In the genomic region with DNA sequence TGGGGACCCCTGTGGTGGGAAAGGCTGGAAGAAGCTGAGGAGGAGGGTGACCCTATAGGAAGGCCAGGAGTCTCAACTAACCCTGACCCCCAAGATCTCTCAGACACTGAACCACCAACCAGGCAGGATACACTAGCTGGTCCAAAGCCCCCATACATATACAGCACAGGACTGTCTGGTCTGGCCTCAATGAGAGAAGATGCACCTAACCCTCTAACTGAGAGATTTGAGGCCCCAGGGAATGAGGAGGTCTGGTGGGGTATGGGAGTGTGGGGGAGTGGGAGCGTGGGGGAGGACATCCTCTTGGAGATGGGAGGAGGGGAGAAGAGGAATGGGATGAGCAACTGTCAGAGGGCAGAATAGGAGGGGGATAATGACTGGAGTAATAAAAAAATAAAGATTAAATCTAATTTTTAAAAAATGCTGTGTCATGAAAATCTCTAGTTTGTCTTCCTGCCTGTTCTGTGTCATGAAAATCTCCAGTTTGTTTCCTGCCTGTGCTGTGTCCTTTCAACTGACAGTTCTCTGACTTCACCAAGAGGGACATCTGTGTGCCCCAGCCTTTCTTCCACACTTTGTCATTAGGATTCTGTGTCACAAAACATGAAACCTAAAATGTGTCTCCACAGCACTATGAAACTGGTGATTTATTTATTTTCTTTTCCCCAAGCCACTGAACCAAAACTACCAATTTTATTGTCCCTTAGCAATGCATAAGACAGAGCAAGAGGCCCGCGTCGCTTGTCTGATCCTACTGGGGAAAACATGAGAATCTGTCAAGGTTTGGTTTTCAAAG, we compare ENCODE assay signal across 30 mouse cellular contexts.
DNase-seq lines count a peak whose midpoint lies in the region; ATAC-seq lines count a peak whose summit lies in the region.
"Had no signal": no experiment of that assay in that cellular context is flagged by ENCODE, and none has a peak within 500 bp of the region (broad histone marks: within the 10 kb centered on the region; RNA-seq: fewer than 3 reads in every experiment).

No protein-coding gene starts in this region.

- 81% methylated on average over 4 of the region's 4 CpGs for WGBS in forebrain, embryonic 14.5 days
- 89% methylated on average over 4 of the region's 4 CpGs for WGBS in forebrain, embryonic 12.5 days
- WGBS in hindbrain, embryonic 13.5 days, result 79% methylated on average over 4 of the region's 4 CpGs
- WGBS in hindbrain, embryonic 10.5 days, result 87% methylated on average over 4 of the region's 4 CpGs
- 40% methylated on average over 4 of the region's 4 CpGs for WGBS in kidney, embryonic 16.5 days
- 57% methylated on average over 4 of the region's 4 CpGs for WGBS in neural tube, embryonic 13.5 days

- no peak for DNase-seq in forebrain, embryonic 14.5 days (ENCODE audit: low spot score)
- no peak for DNase-seq in hindbrain, embryonic 10.5 days (ENCODE audit: low spot score)
- DNase-seq in kidney, postnatal 36 days, result no peak
- no peak for DNase-seq in neural tube, embryonic 10.5 days (ENCODE audit: extremely low spot score, low spot score)
- DNase-seq: adrenal gland, adult 8-10 months; cerebellum, adult 2 months; cerebellum, postnatal 14 days; gastrocnemius, postnatal 14 days; kidney, adult 11 months; kidney, postnatal 25 days; lung, postnatal 4 days; retina, postnatal 1 day; right cerebral cortex, postnatal 14 days; thymus, adult 18-20 months; thymus, postnatal 25 days had no signal

- no peak for ATAC-seq in forebrain, embryonic 14.5 days
- no peak for ATAC-seq in forebrain, embryonic 12.5 days (ENCODE audit: low FRiP score)
- ATAC-seq in hindbrain, embryonic 13.5 days (ENCODE audit: low FRiP score), result no peak
- peak; percentile 57; the same call in 1 of the 2 replicates for ATAC-seq in kidney, embryonic 16.5 days (ENCODE audit: low FRiP score, low TSS enrichment)
- no peak for ATAC-seq in neural tube, embryonic 13.5 days (ENCODE audit: low read depth)
- ATAC-seq: inflammation-experienced regulatory T-cells, adult 6 months had no signal

- no peaks in the 10 kb centered on the region for H3K27me3 ChIP-seq in forebrain, embryonic 14.5 days (replicated peaks; ENCODE audit: control insufficient read depth, insufficient read depth, low read length)
- H3K27me3 ChIP-seq in forebrain, embryonic 12.5 days, result no peaks in the 10 kb centered on the region
- no peaks in the 10 kb centered on the region for H3K27me3 ChIP-seq in hindbrain, embryonic 13.5 days
- no peaks in the 10 kb centered on the region for H3K27me3 ChIP-seq in hindbrain, embryonic 10.5 days (ENCODE audit: insufficient read depth, poor library complexity, severe bottlenecking)
- no peaks in the 10 kb centered on the region for H3K27me3 ChIP-seq in kidney, embryonic 16.5 days (ENCODE audit: insufficient read depth, low read length)
- no peaks in the 10 kb centered on the region for H3K27me3 ChIP-seq in neural tube, embryonic 13.5 days
- H3K27me3 ChIP-seq: CH12.LX; heart, embryonic 15.5 days; limb, embryonic 13.5 days; lung, embryonic 15.5 days; megakaryocyte, embryonic 14.5 days; neural tube, embryonic 15.5 days had no signal

- H3K9me3 ChIP-seq in forebrain, embryonic 14.5 days (replicated peaks; ENCODE audit: control insufficient read depth, low read length), result no peaks in the 10 kb centered on the region
- no peaks in the 10 kb centered on the region for H3K9me3 ChIP-seq in forebrain, embryonic 12.5 days
- H3K9me3 ChIP-seq in hindbrain, embryonic 13.5 days, result no peaks in the 10 kb centered on the region; the same call in 1 of the 2 replicates
- H3K9me3 ChIP-seq in hindbrain, embryonic 10.5 days, result no peaks in the 10 kb centered on the region
- H3K9me3 ChIP-seq in kidney, embryonic 16.5 days (ENCODE audit: low read length), result peaks cover 2% of the 10 kb centered on the region; the same call in 1 of the 2 replicates
- no peaks in the 10 kb centered on the region for H3K9me3 ChIP-seq in neural tube, embryonic 13.5 days
- H3K9me3 ChIP-seq: heart, embryonic 10.5 days; heart, embryonic 15.5 days; limb, embryonic 13.5 days; lung, embryonic 15.5 days; neural tube, embryonic 15.5 days had no signal

- H3K4me1 ChIP-seq in forebrain, embryonic 14.5 days (ENCODE audit: control insufficient read depth, insufficient read depth, low read length), result no peaks in the 10 kb centered on the region; the same call in 1 of the 2 replicates
- no peaks in the 10 kb centered on the region for H3K4me1 ChIP-seq in forebrain, embryonic 12.5 days
- H3K4me1 ChIP-seq in hindbrain, embryonic 13.5 days (replicated peaks), result peaks cover 15% of the 10 kb centered on the region
- no peaks in the 10 kb centered on the region for H3K4me1 ChIP-seq in hindbrain, embryonic 10.5 days (replicated peaks)
- H3K4me1 ChIP-seq in kidney, embryonic 16.5 days (ENCODE audit: insufficient read depth, low read length), result 0 out of 2 replicates have a peak, but pooled peaks cover 8% of the 10 kb centered on the region
- H3K4me1 ChIP-seq in neural tube, embryonic 13.5 days (replicated peaks), result peaks cover 29% of the 10 kb centered on the region
- H3K4me1 ChIP-seq: heart, embryonic 10.5 days; heart, embryonic 15.5 days; lung, embryonic 15.5 days; megakaryocyte, embryonic 14.5 days had no signal

- no peak overlapping the region for H3K4me3 ChIP-seq in forebrain, embryonic 14.5 days (ENCODE audit: low read depth, low read length)
- H3K4me3 ChIP-seq in forebrain, embryonic 12.5 days (replicated peaks), result no peak overlapping the region
- H3K4me3 ChIP-seq in hindbrain, embryonic 13.5 days, result no peak overlapping the region
- no peak overlapping the region for H3K4me3 ChIP-seq in hindbrain, embryonic 10.5 days
- H3K4me3 ChIP-seq in kidney, embryonic 16.5 days (ENCODE audit: low read length), result no peak overlapping the region
- H3K4me3 ChIP-seq in neural tube, embryonic 13.5 days, result no peak overlapping the region
- H3K4me3 ChIP-seq: erythroblast, embryonic 14.5 days; heart, embryonic 10.5 days; heart, embryonic 15.5 days; limb, embryonic 13.5 days; lung, embryonic 15.5 days; megakaryocyte, embryonic 14.5 days; neural tube, embryonic 15.5 days had no signal

- no peak overlapping the region for H3K9ac ChIP-seq in forebrain, embryonic 14.5 days (ENCODE audit: low read length)
- no peak overlapping the region for H3K9ac ChIP-seq in forebrain, embryonic 12.5 days
- no peak overlapping the region for H3K9ac ChIP-seq in hindbrain, embryonic 13.5 days
- no peak overlapping the region for H3K9ac ChIP-seq in kidney, embryonic 16.5 days (replicated peaks; ENCODE audit: low read length)
- no peak overlapping the region for H3K9ac ChIP-seq in neural tube, embryonic 13.5 days
- H3K9ac ChIP-seq: heart, embryonic 15.5 days; limb, embryonic 13.5 days; lung, embryonic 15.5 days; neural tube, embryonic 15.5 days had no signal

- no peak overlapping the region for H3K4me2 ChIP-seq in forebrain, embryonic 14.5 days (ENCODE audit: low read length)
- no peak overlapping the region for H3K4me2 ChIP-seq in forebrain, embryonic 12.5 days
- H3K4me2 ChIP-seq in hindbrain, embryonic 13.5 days, result no peak overlapping the region
- no peak overlapping the region for H3K4me2 ChIP-seq in kidney, embryonic 16.5 days (replicated peaks; ENCODE audit: low read depth, low read length)
- no peak overlapping the region for H3K4me2 ChIP-seq in neural tube, embryonic 13.5 days
- H3K4me2 ChIP-seq: heart, embryonic 15.5 days; limb, embryonic 13.5 days; liver, embryonic 11.5 days; lung, embryonic 15.5 days; neural tube, embryonic 15.5 days had no signal

- H3K27ac ChIP-seq in forebrain, embryonic 14.5 days (ENCODE audit: low read depth, low read length), result 0 out of 2 replicates have a peak overlapping the region, but pooled peaks have one; percentile 24
- no peak overlapping the region for H3K27ac ChIP-seq in forebrain, embryonic 12.5 days
- peak overlapping the region; percentile 62; the same call in 1 of the 2 replicates for H3K27ac ChIP-seq in hindbrain, embryonic 13.5 days
- no peak overlapping the region for H3K27ac ChIP-seq in hindbrain, embryonic 10.5 days
- H3K27ac ChIP-seq in kidney, embryonic 16.5 days (ENCODE audit: low read length), result no peak overlapping the region
- peak overlapping the region; percentile 42; the same call in 1 of the 2 replicates for H3K27ac ChIP-seq in neural tube, embryonic 13.5 days (replicated peaks)
- H3K27ac ChIP-seq: heart, embryonic 10.5 days; heart, embryonic 15.5 days; limb, embryonic 13.5 days; lung, embryonic 15.5 days; neural tube, embryonic 15.5 days had no signal

- no peaks in the 10 kb centered on the region for H3K36me3 ChIP-seq in forebrain, embryonic 14.5 days (ENCODE audit: control insufficient read depth, insufficient read depth, low read length)
- H3K36me3 ChIP-seq in forebrain, embryonic 12.5 days (replicated peaks), result no peaks in the 10 kb centered on the region
- H3K36me3 ChIP-seq in hindbrain, embryonic 13.5 days, result no peaks in the 10 kb centered on the region
- no peaks in the 10 kb centered on the region for H3K36me3 ChIP-seq in hindbrain, embryonic 10.5 days
- no peaks in the 10 kb centered on the region for H3K36me3 ChIP-seq in kidney, embryonic 16.5 days (ENCODE audit: insufficient read depth, low read length)
- H3K36me3 ChIP-seq in neural tube, embryonic 13.5 days, result no peaks in the 10 kb centered on the region
- H3K36me3 ChIP-seq: G1E; heart, embryonic 10.5 days; heart, embryonic 15.5 days; limb, embryonic 13.5 days; lung, embryonic 15.5 days; neural tube, embryonic 15.5 days had no signal

Comparison
In these comparisons a context has a peak if more than half of its experiments do, and no peak if none do; other contexts are left out.
1. H3K27ac ChIP-seq: peak in forebrain, embryonic 14.5 days (single experiment), hindbrain, embryonic 13.5 days (single experiment) and neural tube, embryonic 13.5 days (single experiment); none in forebrain, embryonic 12.5 days (single experiment), hindbrain, embryonic 10.5 days (single experiment) and kidney, embryonic 16.5 days (single experiment).